Mouse (Mus musculus): ENCODE results near the gene Prpsap2.

DNA sequence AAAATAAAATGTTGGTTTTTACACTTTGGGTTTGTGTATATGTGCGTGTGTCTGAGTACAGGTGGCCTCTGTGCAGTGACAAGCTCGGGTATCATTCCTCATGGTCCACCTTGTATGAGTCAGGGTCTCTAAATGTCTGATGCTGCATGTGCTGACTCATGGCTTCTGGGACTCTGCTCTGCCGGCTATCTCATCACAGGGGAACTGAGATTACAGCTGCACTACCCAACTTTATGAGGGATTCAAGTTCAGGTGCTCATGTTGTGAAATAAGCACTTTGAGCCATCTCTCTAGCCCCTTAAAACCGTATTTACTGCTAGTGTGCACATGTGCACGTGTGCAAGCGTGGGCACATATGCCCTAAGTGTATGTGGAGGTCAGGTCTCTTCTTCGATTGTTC is 29.2 kb downstream of the Prpsap2 start:
- TF ChIP-seq POLR2A (IDR thresholded peaks at IDR 0.05; ENCODE audit: insufficient read depth, low read depth, low read length) (no peak), CTCF (IDR thresholded peaks at IDR 0.05) (no peak), EP300 (IDR thresholded peaks at IDR 0.05; ENCODE audit: insufficient read depth, low read depth, low read length) (no peak)

All from heart, adult 2 months (tissue).